Mouse (Mus musculus) liver, embryonic 14.5 days (tissue): ENCODE data around the gene Derl3. TPM values are rescaled to one million over a fixed set of nuclear protein-coding genes. Genes with fewer than 3 reads are reported as not detected.
A peak's percentile ranks its signal among the peaks of the same experiment; 100 is the strongest.
"Not testable (repeated sequence)": the region's sequence is repeated elsewhere in the genome, so short reads cannot be mapped to it uniquely, and the experiment has no call there.

ENCODE experiments used
- ATAC-seq: fragments of 200-750 bp; cut with Nextera tagmentation; 2 replicates; pipeline ENCODE4 v1.8.0; 2017; ENCODE audit warnings: moderate number of reproducible peaks, mild to moderate bottlenecking, moderate library complexity; ENCODE audit not compliant: insufficient read depth
- DNase-seq, 3 experiments: peaks; one replicate each; pipeline ENCODE4 v3.0.0-alpha.2; 2012 to 2013; ENCODE audit warnings: low read depth in 3 of 3, low spot score in 3 of 3
- H3K27ac ChIP-seq: fragments of 300-500 bp; sonication (generic); 2 replicates; pipeline ENCODE4 v1.5.1; 2014; ENCODE audit warnings: moderate library complexity, mild to moderate bottlenecking, control low read depth, inconsistent platforms
- H3K27me3 ChIP-seq: fragments of 300-500 bp; sonication (generic); 2 replicates; pipeline ENCODE4 v1.6.1; 2014; ENCODE audit warnings: mild to moderate bottlenecking, low read length, moderate library complexity; ENCODE audit not compliant: control insufficient read depth, insufficient read depth
- H3K36me3 ChIP-seq: fragments of 300-500 bp; sonication (generic); replicated peaks from 2 replicates; pipeline ENCODE4 v1.6.1; 2014; ENCODE audit warnings: low read depth; ENCODE audit not compliant: control insufficient read depth, insufficient read depth
- H3K4me1 ChIP-seq, 2 experiments: fragments of 200-500 bp in 1 of 2; fragments of 300-500 bp in 1 of 2; sonication (generic) in 1 of 2; replicated peaks; 2 replicates each; pipeline ENCODE4 v1.6.1; 2012 to 2014; ENCODE audit warnings: antibody characterized with exemption in 1 of 2, inconsistent platforms in 1 of 2, low read length in 1 of 2; ENCODE audit not compliant: control insufficient read depth in 2 of 2, insufficient read depth in 2 of 2
- H3K4me2 ChIP-seq: fragments of 300-500 bp; sonication (generic); 2 replicates; pipeline ENCODE4 v1.6.1; 2014; ENCODE audit warnings: low read depth, mild to moderate bottlenecking, control low read depth, moderate library complexity
- H3K4me3 ChIP-seq, 2 experiments: fragments of 200-500 bp in 1 of 2; fragments of 300-500 bp in 1 of 2; sonication (generic) in 1 of 2; 2 replicates each; pipeline ENCODE4 v1.5.1; 2012 to 2014; ENCODE audit warnings: low read depth in 2 of 2, low read length in 2 of 2, mild to moderate bottlenecking in 2 of 2, control low read depth in 1 of 2, inconsistent platforms in 1 of 2, moderate library complexity in 1 of 2; ENCODE audit not compliant: insufficient read depth in 1 of 2
- H3K9ac ChIP-seq: fragments of 300-500 bp; sonication (generic); replicated peaks from 2 replicates; pipeline ENCODE4 v1.6.1; 2014; ENCODE audit warnings: mild to moderate bottlenecking, control low read depth, moderate library complexity
- H3K9me3 ChIP-seq: fragments of 300-500 bp; sonication (generic); 2 replicates; pipeline ENCODE4 v1.6.1; 2016; ENCODE audit warnings: low read length, mixed read lengths; ENCODE audit not compliant: control insufficient read depth
- CTCF ChIP-seq: IDR thresholded peaks from 2 replicates; pipeline ENCODE4 v1.5.1; 2016; ENCODE audit warnings: antibody characterized with exemption, low read depth, control low read depth
- EP300 ChIP-seq: IDR thresholded peaks from 2 replicates; pipeline ENCODE4 v1.6.1; 2016; ENCODE audit warnings: antibody characterized with exemption, low read depth
- WGBS: fragments of 180-500 bp; shearing (Covaris S2); extraction: QIAGEN DNeasy Blood & Tissue Kit; methylation state at CpG from one replicate; pipeline ENCODE4 v1.1.7; 2014; ENCODE audit not compliant: insufficient replicate concordance; 5-methylcytosine and 5-hydroxymethylcytosine counted together
- polyA plus RNA-seq, 2 experiments: library from polyadenylated mRNA; depleted of rRNA in 1 of 2; stranded (reverse) in 1 of 2; unstranded in 1 of 2; fragments of >200 nt; fragmentation: Nextera tagmentation in 1 of 2; extraction: Ambion mirVana in 1 of 2; gene quantifications; 2 replicates each; pipeline versions ENCODE4 v1.2.1 to v1.2.3; 2012 to 2014

Derl3 gene
- polyA plus RNA-seq (2012; rRNA removed) (0.23 and 0.47 TPM in 2 replicates), polyA plus RNA-seq (2014; fragmentation: Nextera tagmentation; extraction: Ambion mirVana) (0.18 TPM in 1 of 2 replicates, not detected in the other)

- H3K9me3 ChIP-seq: no peaks in the 10 kb centered on the region
- peak within 1 kb of the TSS; percentile 68 for H3K4me2 ChIP-seq
- WGBS: 2% methylated on average over 51 of the region's 51 CpGs
- H3K36me3 ChIP-seq: peaks cover 20% of the 10 kb centered on the region
- peaks cover 0 to 3% of the 10 kb centered on the region in 2 experiments; a peak in 1 of 4 replicates for H3K4me1 ChIP-seq
- no peak within 1 kb of the TSS; the same call in 1 of the 2 replicates for H3K9ac ChIP-seq
- DNase-seq (peak; percentile 88 to 93 (median 90)), ATAC-seq (peak; percentile 98)
- no peak within 1 kb of the TSS for H3K27ac ChIP-seq
- TF ChIP-seq EP300: no peak
- no peak for TF ChIP-seq CTCF
- peak within 1 kb of the TSS; percentile 26 to 39 for H3K4me3 ChIP-seq
- no peaks in the 10 kb centered on the region for H3K27me3 ChIP-seq
These were observed at the start of gene Derl3 for GRCm38 (mm10) chr10:75893089-75893750. TSS of gene Derl3 (plus strand) at chr10:75893413.

- H3K9me3 ChIP-seq, H3K36me3 ChIP-seq, H3K27me3 ChIP-seq, H3K9ac ChIP-seq, H3K4me2 ChIP-seq, H3K4me3 ChIP-seq, ATAC-seq, H3K27ac ChIP-seq, DNase-seq: not testable (repeated sequence)
- peaks cover 24 to 25% of the 10 kb centered on the region in 2 experiments for H3K4me1 ChIP-seq
- 64% methylated on average over 6 of the region's 6 CpGs for WGBS
These were observed 49.3 kb upstream of the Derl3 start for GRCm38 (mm10) chr10:75843898-75844297.

- no peak for DNase-seq
- WGBS: 64% methylated on average over 1 of the region's 1 CpGs
- Histone ChIP-seq H3K9ac (peak overlapping the region; percentile 48), H3K4me3 (no peak overlapping the region), H3K27me3 (no peaks in the 10 kb centered on the region), H3K9me3 (no peaks in the 10 kb centered on the region), H3K27ac (peak overlapping the region; percentile 65), H3K4me1 (peaks cover 24 to 25% of the 10 kb centered on the region in 2 experiments), H3K36me3 (no peaks in the 10 kb centered on the region), H3K4me2 (peak overlapping the region; percentile 60)
- no peak for ATAC-seq
- TF ChIP-seq EP300 (no peak), CTCF (no peak)
These were observed 48.4 kb upstream of the Derl3 start for GRCm38 (mm10) chr10:75844800-75845199.

DNA sequence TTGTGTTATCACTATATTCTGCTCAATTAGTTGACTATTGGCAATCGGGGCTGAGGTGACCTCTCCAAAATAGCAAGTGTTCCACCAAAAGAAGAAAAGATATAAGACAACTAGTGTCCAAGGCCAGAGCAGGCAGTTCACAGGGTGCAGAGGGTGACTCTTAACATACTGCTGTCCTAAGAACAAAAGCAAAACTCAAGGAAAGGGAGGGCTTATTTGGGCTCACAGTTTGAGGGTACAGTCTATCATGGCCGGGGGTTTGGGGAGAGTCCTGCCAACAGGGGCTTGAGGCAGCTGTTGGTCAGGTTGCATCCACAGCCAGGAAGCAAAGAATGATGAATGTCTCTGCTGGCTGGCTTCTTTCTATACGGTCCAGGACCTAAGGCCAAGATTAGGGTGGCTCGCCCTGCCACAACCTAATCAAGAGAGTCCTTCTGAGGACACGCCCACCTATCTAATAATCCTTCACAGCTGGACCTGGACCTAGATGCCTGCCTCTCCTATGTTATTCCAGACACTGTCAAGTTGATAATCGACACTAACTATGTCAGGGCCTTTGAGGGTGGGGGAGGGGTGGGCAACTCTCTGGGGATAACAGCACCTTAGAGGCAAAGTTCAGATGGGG lies 47.8 kb upstream of the Derl3 start:
- Histone ChIP-seq H3K4me3 (no peak overlapping the region), H3K4me2 (peak overlapping the region; percentile 60), H3K4me1 (peaks cover 24 to 25% of the 10 kb centered on the region in 2 experiments), H3K27me3 (no peaks in the 10 kb centered on the region), H3K9ac (peak overlapping the region; percentile 48), H3K27ac (peak overlapping the region; percentile 65), H3K9me3 (no peaks in the 10 kb centered on the region), H3K36me3 (no peaks in the 10 kb centered on the region)
- 30% methylated on average over 6 of the region's 6 CpGs for WGBS
- ATAC-seq (peak; percentile 100), DNase-seq (peak; percentile 69 to 79 (median 77))
- TF ChIP-seq EP300 (peak; percentile 71), CTCF (no peak)

GRCm38 (mm10) chr10:75848382-75848781 lies 44.8 kb upstream of the Derl3 start:
- H3K9me3 ChIP-seq: no peaks in the 10 kb centered on the region
- H3K27me3 ChIP-seq: no peaks in the 10 kb centered on the region
- H3K9ac ChIP-seq: no peak overlapping the region
- no peak for TF ChIP-seq CTCF
- H3K36me3 ChIP-seq: no peaks in the 10 kb centered on the region
- H3K4me2 ChIP-seq: no peak overlapping the region
- H3K27ac ChIP-seq: no peak overlapping the region
- H3K4me3 ChIP-seq: no peak overlapping the region
- DNase-seq: no peak
- H3K4me1 ChIP-seq: peaks cover 24 to 25% of the 10 kb centered on the region in 2 experiments
- 32% methylated on average over 3 of the region's 3 CpGs for WGBS
- no peak for ATAC-seq
